Mouse (Mus musculus): ENCODE measurements at regions not wholly inside any gene's neighbourhood (a gene's known extent, or its start where the extent isn't known, plus 50 kb on each side); places are given as distances from the start of the nearest gene placed in this dataset.

- Histone ChIP-seq H3K9me3 (no peaks in the 10 kb centered on the region), H3K36me3 (no peaks in the 10 kb centered on the region), H3K4me1 (no peaks in the 10 kb centered on the region), H3K9ac (no peak overlapping the region), H3K27ac (no peak overlapping the region), H3K27me3 (no peaks in the 10 kb centered on the region), H3K4me2 (no peak overlapping the region), H3K4me3 (no peak overlapping the region)
- WGBS = 60% methylated on average over 2 of the region's 2 CpGs
- ATAC-seq (ENCODE audit: insufficient number of reproducible peaks, insufficient read depth, low FRiP score, low TSS enrichment, low read depth) = no peak
These were observed 73.0 kb downstream of the Tsen15 start for GRCm38 (mm10) chr1:152313480-152313879.

DNA sequence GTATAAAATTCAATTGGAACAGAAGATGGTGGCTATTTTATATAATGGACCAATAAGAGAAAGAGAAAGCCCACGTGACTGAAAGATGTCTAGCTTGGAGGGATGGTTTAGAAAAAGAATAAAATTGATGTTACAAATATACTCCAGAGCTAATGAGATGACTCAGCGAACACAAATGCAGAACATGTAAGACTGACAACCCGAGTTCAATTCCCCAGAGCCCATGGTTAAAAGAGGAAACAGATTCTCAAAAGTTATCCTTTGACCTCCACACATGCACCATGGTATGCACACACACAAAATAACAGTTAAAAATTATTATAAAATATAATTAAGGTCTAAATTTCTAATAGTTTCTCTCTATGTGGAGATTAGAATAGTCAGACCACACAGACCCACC, 81.0 kb downstream of the Tsen15 start:
- no peak overlapping the region for H3K27ac ChIP-seq
- ATAC-seq (ENCODE audit: insufficient number of reproducible peaks, insufficient read depth, low FRiP score, low TSS enrichment, low read depth) = no peak
- H3K4me2 ChIP-seq = no peak overlapping the region
- 65% methylated on average over 3 of the region's 3 CpGs for WGBS
- H3K9ac ChIP-seq = no peak overlapping the region
- no peaks in the 10 kb centered on the region for H3K36me3 ChIP-seq
- no peaks in the 10 kb centered on the region for H3K9me3 ChIP-seq
- no peak overlapping the region for H3K4me3 ChIP-seq
- H3K27me3 ChIP-seq = no peaks in the 10 kb centered on the region
- H3K4me1 ChIP-seq = peaks cover 12% of the 10 kb centered on the region

DNA sequence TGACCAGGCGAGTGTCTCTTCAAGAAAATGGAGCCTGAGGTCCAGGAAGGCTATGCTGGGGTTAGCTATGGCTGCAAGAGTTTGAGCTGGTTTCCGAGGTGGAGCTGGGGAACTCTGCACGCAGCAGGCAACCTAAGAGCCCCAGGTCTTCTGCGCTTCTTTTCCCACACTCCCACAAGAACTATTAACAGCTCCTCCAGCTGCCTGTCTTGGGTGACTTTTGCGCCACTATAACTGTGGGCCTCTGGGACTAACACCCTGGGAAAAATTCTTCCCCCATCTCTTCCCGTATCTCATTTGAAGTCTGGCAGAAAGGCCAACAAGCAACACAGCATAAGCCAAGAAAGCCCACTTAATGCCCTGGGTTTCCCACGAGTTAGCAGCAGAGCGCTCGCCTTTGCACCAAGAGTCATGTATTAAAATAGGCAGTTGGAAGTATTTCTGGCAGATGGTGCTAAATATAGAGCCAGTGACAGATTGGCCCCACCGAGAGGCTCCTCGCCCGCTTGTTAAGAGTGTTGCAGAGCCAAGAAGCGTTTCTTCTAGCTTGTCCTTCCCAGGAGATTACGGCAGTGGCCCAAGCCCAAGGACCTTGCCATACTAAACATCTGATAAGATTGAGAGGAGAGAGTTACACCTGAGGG, 81.9 kb downstream of the Tsen15 start:
- Histone ChIP-seq H3K9ac (no peak overlapping the region), H3K4me3 (no peak overlapping the region), H3K36me3 (no peaks in the 10 kb centered on the region), H3K9me3 (no peaks in the 10 kb centered on the region), H3K4me1 (peaks cover 12% of the 10 kb centered on the region), H3K27ac (0 out of 2 replicates have a peak overlapping the region, but pooled peaks have one; percentile 30), H3K4me2 (no peak overlapping the region), H3K27me3 (no peaks in the 10 kb centered on the region)
- 76% methylated on average over 14 of the region's 14 CpGs for WGBS
- ATAC-seq (ENCODE audit: insufficient number of reproducible peaks, insufficient read depth, low FRiP score, low TSS enrichment, low read depth) = no peak

- WGBS = 84% methylated on average over 8 of the region's 8 CpGs
- Histone ChIP-seq H3K4me3 (no peak overlapping the region), H3K9ac (no peak overlapping the region), H3K4me1 (peaks cover 12% of the 10 kb centered on the region), H3K27ac (no peak overlapping the region), H3K4me2 (no peak overlapping the region), H3K36me3 (no peaks in the 10 kb centered on the region), H3K27me3 (no peaks in the 10 kb centered on the region), H3K9me3 (no peaks in the 10 kb centered on the region)
- ATAC-seq (ENCODE audit: insufficient number of reproducible peaks, insufficient read depth, low FRiP score, low TSS enrichment, low read depth) = no peak
These were observed 85.1 kb downstream of the Tsen15 start for GRCm38 (mm10) chr1:152301355-152301754.

DNA sequence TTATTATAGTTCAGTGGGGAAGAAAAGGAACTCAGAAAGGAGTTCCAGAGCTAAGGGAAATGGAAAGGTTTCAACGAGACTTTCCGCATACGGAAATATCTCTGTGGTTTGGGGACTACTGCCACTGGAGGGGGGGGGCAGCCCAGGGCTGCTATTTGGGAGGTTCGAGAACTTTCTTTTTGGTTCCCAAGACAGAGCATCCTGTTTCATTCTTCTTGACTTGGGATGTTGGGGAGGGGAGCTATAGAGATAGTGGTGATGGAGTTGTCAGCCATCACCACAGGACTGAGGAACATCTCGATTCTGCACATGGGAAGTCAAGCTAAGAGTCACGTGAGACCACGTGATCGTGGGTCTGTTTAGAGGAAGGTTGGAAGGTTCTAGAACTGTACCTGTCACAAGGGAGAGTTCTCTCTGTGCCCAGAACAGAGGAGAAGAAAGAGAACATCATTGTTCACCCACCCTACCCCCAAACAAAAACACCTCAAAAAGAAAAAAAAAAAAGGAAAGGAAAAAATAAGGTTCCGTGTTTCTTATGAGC, 94.2 kb downstream of the Tsen15 start:
- Histone ChIP-seq H3K4me3 (no peak overlapping the region), H3K4me1 (0 out of 2 replicates have a peak, but pooled peaks cover 4% of the 10 kb centered on the region), H3K4me2 (no peak overlapping the region), H3K27me3 (no peaks in the 10 kb centered on the region), H3K9ac (no peak overlapping the region), H3K9me3 (no peaks in the 10 kb centered on the region), H3K36me3 (no peaks in the 10 kb centered on the region), H3K27ac (no peak overlapping the region)
- WGBS = 81% methylated on average over 9 of the region's 9 CpGs
- ATAC-seq (ENCODE audit: insufficient number of reproducible peaks, insufficient read depth, low FRiP score, low TSS enrichment, low read depth) = no peak

GRCm38 (mm10) chr1:152290768-152291167, 95.7 kb downstream of the Tsen15 start:
- H3K9me3 ChIP-seq = no peaks in the 10 kb centered on the region
- no peak overlapping the region for H3K9ac ChIP-seq
- 0 out of 2 replicates have a peak, but pooled peaks cover 4% of the 10 kb centered on the region for H3K4me1 ChIP-seq
- no peaks in the 10 kb centered on the region for H3K27me3 ChIP-seq
- 40% methylated on average over 7 of the region's 7 CpGs for WGBS
- no peak overlapping the region for H3K4me2 ChIP-seq
- no peak for ATAC-seq (ENCODE audit: insufficient number of reproducible peaks, insufficient read depth, low FRiP score, low TSS enrichment, low read depth)
- H3K27ac ChIP-seq = no peak overlapping the region
- H3K4me3 ChIP-seq = no peak overlapping the region
- H3K36me3 ChIP-seq = no peaks in the 10 kb centered on the region

DNA sequence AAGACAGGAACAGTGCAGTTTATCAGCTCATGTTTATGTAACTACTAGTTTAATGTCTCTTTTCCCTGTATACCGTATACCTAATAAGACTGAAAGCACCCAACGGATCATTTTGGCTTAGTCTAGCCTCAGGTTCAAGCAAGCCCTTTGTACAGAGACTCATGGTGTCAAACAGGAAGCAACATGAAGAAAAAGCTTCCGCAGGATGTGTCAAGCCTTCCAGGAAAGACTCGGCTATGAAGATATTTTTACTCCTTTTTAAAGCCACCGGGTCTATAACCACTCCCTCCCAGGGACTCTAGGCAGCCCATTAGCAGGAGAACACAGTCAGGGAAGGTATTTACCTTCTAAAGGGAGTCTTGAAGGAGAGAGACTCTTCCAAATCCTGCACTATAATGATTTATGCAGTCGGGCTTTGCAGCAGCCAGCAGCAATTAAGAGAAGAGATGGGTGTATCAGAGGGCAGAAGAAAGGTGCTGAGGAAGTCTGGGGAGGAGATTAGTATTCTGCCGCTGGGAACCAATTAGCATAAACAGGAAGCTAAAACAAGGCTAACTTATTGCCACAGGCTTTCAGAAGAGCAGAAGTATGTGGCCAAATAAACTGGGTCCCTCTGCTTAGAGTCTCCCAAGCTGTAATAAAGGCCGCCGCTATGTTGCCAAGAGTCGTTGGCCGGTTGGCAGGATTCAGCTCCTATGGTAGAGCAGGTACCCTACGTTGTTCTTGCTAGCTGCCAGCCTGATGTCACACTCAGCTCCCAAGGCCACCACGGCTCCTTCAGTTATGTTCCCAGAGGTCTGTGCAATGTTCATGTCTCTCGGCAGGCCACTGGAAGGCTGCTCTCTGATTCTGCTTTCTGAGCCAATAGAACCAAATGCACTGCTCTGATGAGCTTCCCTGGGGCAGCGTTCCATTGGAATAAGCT, 98.7 kb downstream of the Tsen15 start:
- Histone ChIP-seq H3K27me3 (no peaks in the 10 kb centered on the region), H3K9me3 (no peaks in the 10 kb centered on the region), H3K9ac (no peak overlapping the region), H3K36me3 (no peaks in the 10 kb centered on the region), H3K27ac (no peak overlapping the region), H3K4me3 (no peak overlapping the region), H3K4me2 (no peak overlapping the region), H3K4me1 (peaks cover 4% of the 10 kb centered on the region; the same call in 1 of the 2 replicates)
- no peak for ATAC-seq (ENCODE audit: insufficient number of reproducible peaks, insufficient read depth, low FRiP score, low TSS enrichment, low read depth)
- WGBS = 70% methylated on average over 15 of the region's 15 CpGs

DNA sequence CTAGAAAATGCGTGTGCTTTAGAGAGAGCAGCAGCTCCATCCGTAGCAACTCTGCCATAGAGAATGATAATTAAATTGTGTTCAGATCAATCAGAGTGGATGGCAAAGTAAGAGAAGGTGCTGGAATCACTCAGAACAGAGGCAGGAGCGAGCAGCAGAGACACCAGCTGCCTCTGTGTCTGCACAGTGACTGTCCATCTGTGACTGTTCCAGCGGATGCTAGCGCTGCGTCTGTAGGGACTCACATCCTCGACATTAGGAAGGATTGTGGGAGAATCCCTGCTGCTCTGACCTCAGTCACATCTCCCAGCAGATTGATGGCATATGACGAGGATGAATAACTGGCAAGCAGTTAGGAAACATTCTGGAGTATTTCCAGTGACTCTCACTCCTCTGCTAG, 99.8 kb downstream of the Tsen15 start:
- Histone ChIP-seq H3K4me1 (peaks cover 4% of the 10 kb centered on the region; the same call in 1 of the 2 replicates), H3K27me3 (no peaks in the 10 kb centered on the region)
- no peak for ATAC-seq (ENCODE audit: insufficient number of reproducible peaks, insufficient read depth, low FRiP score, low TSS enrichment, low read depth)

GRCm38 (mm10) chr1:152282106-152282505, 104.4 kb downstream of the Tsen15 start:
- Histone ChIP-seq H3K27me3 (no peaks in the 10 kb centered on the region), H3K4me3 (no peak overlapping the region), H3K27ac (no peak overlapping the region), H3K36me3 (no peaks in the 10 kb centered on the region), H3K9me3 (no peaks in the 10 kb centered on the region), H3K4me2 (no peak overlapping the region), H3K9ac (no peak overlapping the region), H3K4me1 (no peaks in the 10 kb centered on the region; the same call in 1 of the 2 replicates)
- WGBS = 90% methylated on average over 11 of the region's 11 CpGs
- no peak for ATAC-seq (ENCODE audit: insufficient number of reproducible peaks, insufficient read depth, low FRiP score, low TSS enrichment, low read depth)

More for the DNA sequence above, 99.8 kb downstream of the Tsen15 start:
- 74% methylated on average over 8 of the region's 8 CpGs for WGBS
- Histone ChIP-seq H3K4me2 (no peak overlapping the region), H3K9me3 (no peaks in the 10 kb centered on the region), H3K9ac (no peak overlapping the region), H3K27ac (no peak overlapping the region), H3K36me3 (no peaks in the 10 kb centered on the region), H3K4me3 (no peak overlapping the region)

DNA sequence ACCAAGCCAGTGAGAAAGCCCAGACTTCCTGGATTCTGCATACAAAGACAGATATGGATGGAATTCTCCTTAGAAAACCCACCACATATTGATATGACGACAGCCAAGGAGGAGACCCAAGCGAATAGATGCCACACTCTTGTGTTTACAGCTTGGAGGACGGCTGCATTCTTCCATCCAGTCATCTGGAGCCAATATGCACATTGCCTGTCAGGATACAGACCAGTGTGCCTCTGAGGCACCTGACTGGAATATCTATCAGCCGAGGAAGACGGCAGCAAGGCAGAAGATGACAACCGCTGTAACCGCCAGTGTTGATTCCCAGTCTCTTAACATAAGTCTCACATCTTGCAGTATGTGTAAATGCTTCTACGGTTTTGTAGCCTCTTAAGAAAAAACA, 105.3 kb downstream of the Tsen15 start:
- 73% methylated on average over 8 of the region's 8 CpGs for WGBS
- Histone ChIP-seq H3K4me1 (no peaks in the 10 kb centered on the region; the same call in 1 of the 2 replicates), H3K27ac (no peak overlapping the region), H3K36me3 (no peaks in the 10 kb centered on the region), H3K27me3 (no peaks in the 10 kb centered on the region), H3K9me3 (no peaks in the 10 kb centered on the region), H3K4me2 (no peak overlapping the region), H3K9ac (no peak overlapping the region), H3K4me3 (no peak overlapping the region)
- no peak for ATAC-seq (ENCODE audit: insufficient number of reproducible peaks, insufficient read depth, low FRiP score, low TSS enrichment, low read depth)

GRCm38 (mm10) chr1:152280014-152280413, 106.5 kb downstream of the Tsen15 start:
- no peak for ATAC-seq (ENCODE audit: insufficient number of reproducible peaks, insufficient read depth, low FRiP score, low TSS enrichment, low read depth)
- Histone ChIP-seq H3K9ac (no peak overlapping the region), H3K4me2 (no peak overlapping the region), H3K27me3 (no peaks in the 10 kb centered on the region), H3K4me3 (no peak overlapping the region), H3K27ac (no peak overlapping the region), H3K36me3 (no peaks in the 10 kb centered on the region), H3K9me3 (no peaks in the 10 kb centered on the region), H3K4me1 (no peaks in the 10 kb centered on the region; the same call in 1 of the 2 replicates)
- WGBS = 20% methylated on average over 1 of the region's 1 CpGs
